Mouse (Mus musculus) C2C12 (cell line): ENCODE measurements at regions not wholly inside any gene's neighbourhood (a gene's known extent, or its start where the extent isn't known, plus 50 kb on each side); places are given as distances from the start of the nearest gene placed in this dataset.

ENCODE experiments used
- CEBPB ChIP-seq: IDR thresholded peaks from one replicate; pipeline ENCODE4 v1.6.1; 2011; ENCODE audit warnings: low read depth, mild to moderate bottlenecking, control low read depth, moderate library complexity
- CTCF ChIP-seq: IDR thresholded peaks from one replicate; pipeline ENCODE4 v1.5.1; 2011; ENCODE audit not compliant: control insufficient read depth, insufficient read depth, insufficient read length
- FOSL1 ChIP-seq: IDR thresholded peaks from one replicate; pipeline ENCODE4 v1.8.0; 2011; ENCODE audit warnings: mild to moderate bottlenecking, low read length; ENCODE audit not compliant: poor library complexity, insufficient read depth, severe bottlenecking
- MAX ChIP-seq: IDR thresholded peaks from one replicate; pipeline ENCODE4 v1.6.1; 2011; ENCODE audit warnings: mild to moderate bottlenecking, control low read depth
- MYOD1 ChIP-seq: IDR thresholded peaks from one replicate; pipeline ENCODE4 v1.6.1; 2011; ENCODE audit warnings: low read depth; ENCODE audit not compliant: control insufficient read depth, insufficient read length
- MYOG ChIP-seq: IDR thresholded peaks from one replicate; pipeline ENCODE4 v1.6.1; 2011; ENCODE audit not compliant: control insufficient read depth, insufficient read length; ENCODE audit errors: extremely low read depth
- USF1 ChIP-seq: IDR thresholded peaks from one replicate; pipeline ENCODE4 v1.6.1; 2011; ENCODE audit warnings: low read depth, mild to moderate bottlenecking, control low read depth, moderate library complexity

- TF ChIP-seq CTCF: peak; percentile 19
- no peak for TF ChIP-seq CEBPB
- TF ChIP-seq MAX: no peak
- no peak for TF ChIP-seq MYOD1
- no peak for TF ChIP-seq USF1
- no peak for TF ChIP-seq MYOG
- no peak for TF ChIP-seq FOSL1
Observed at GRCm38 (mm10) chr10:41015654-41016053, 56.4 kb downstream of the Gpr6 start.
